Mouse (Mus musculus): ENCODE measurements around the gene Paxbp1.
"Not testable (repeated sequence)": the region's sequence is repeated elsewhere in the genome, so short reads cannot be mapped to it uniquely, and the experiment has no call there.

The Paxbp1 gene

GRCm38 (mm10) chr16:91044270-91045182, at the start of gene Paxbp1:
Gene Paxbp1, minus strand, starts transcription at chr16:91044543.
- CTCF ChIA-PET = interaction anchor here (0.5 kb wide), 1 partner anchor 874 kb away, joined by 3 read pairs; no protein-coding TSS in a partner anchor

GRCm38 (mm10) chr16:91086642-91087306, 42.4 kb upstream of the Paxbp1 start:
- CTCF ChIA-PET = no interaction called here

GRCm38 (mm10) chr16:91085239-91085825, 41.0 kb upstream of the Paxbp1 start:
- CTCF ChIA-PET = no interaction called here

GRCm38 (mm10) chr16:91084307-91085238, 40.2 kb upstream of the Paxbp1 start:
- CTCF ChIA-PET = no interaction called here

- CTCF ChIA-PET = no interaction called here
These were observed 38.8 kb upstream of the Paxbp1 start for GRCm38 (mm10) chr16:91083002-91083646.

- CTCF ChIA-PET = interaction anchor here (0.7 kb wide), 1 partner anchor 267 kb away, joined by 3 read pairs; no protein-coding TSS in a partner anchor
These were observed 37.2 kb upstream of the Paxbp1 start for GRCm38 (mm10) chr16:91081508-91081907.

GRCm38 (mm10) chr16:91076180-91076579, 31.8 kb upstream of the Paxbp1 start:
- CTCF ChIA-PET = no interaction called here

- CTCF ChIA-PET = not testable (repeated sequence)
These were observed 31.1 kb upstream of the Paxbp1 start for GRCm38 (mm10) chr16:91075423-91075822.

- CTCF ChIA-PET = no interaction called here
These were observed 29.0 kb upstream of the Paxbp1 start for GRCm38 (mm10) chr16:91073163-91073892.

- CTCF ChIA-PET = no interaction called here
These were observed 27.9 kb upstream of the Paxbp1 start for GRCm38 (mm10) chr16:91072256-91072655.

- CTCF ChIA-PET = no interaction called here
These were observed 24.6 kb upstream of the Paxbp1 start for GRCm38 (mm10) chr16:91068969-91069368.

GRCm38 (mm10) chr16:91067122-91067521, 22.8 kb upstream of the Paxbp1 start:
- CTCF ChIA-PET = no interaction called here

- CTCF ChIA-PET = no interaction called here
These were observed 20.4 kb upstream of the Paxbp1 start for GRCm38 (mm10) chr16:91064583-91065365.

- CTCF ChIA-PET = no interaction called here
These were observed 19.4 kb upstream of the Paxbp1 start for GRCm38 (mm10) chr16:91063786-91064185.

- CTCF ChIA-PET = no interaction called here
These were observed 17.4 kb upstream of the Paxbp1 start for GRCm38 (mm10) chr16:91061531-91062318.

GRCm38 (mm10) chr16:91057741-91058140, 13.4 kb upstream of the Paxbp1 start:
- CTCF ChIA-PET = no interaction called here

GRCm38 (mm10) chr16:91057261-91057660, 12.9 kb upstream of the Paxbp1 start:
- CTCF ChIA-PET = interaction anchor here (0.5 kb wide), 1 partner anchor 10 kb away, joined by 3 read pairs; no protein-coding TSS in a partner anchor

- CTCF ChIA-PET = interaction anchor here (0.7 kb wide), 1 partner anchor 69 kb away, joined by 3 read pairs; no protein-coding TSS in a partner anchor
These were observed 11.9 kb upstream of the Paxbp1 start for GRCm38 (mm10) chr16:91056043-91056821.

Measured in spleen, embryonic (tissue).